Mouse (Mus musculus) adrenal gland (tissue): ENCODE data around the gene Clec2i.
"Not testable (repeated sequence)": the region's sequence is repeated elsewhere in the genome, so short reads cannot be mapped to it uniquely, and the experiment has no call there.

Experiments used
- intact Hi-C: fragments of 180-260 bp; cut with DNase I; formaldehyde crosslinking; loops from one replicate; pipeline ENCODE4 v1.15.1; 2025

Clec2i gene

DNA sequence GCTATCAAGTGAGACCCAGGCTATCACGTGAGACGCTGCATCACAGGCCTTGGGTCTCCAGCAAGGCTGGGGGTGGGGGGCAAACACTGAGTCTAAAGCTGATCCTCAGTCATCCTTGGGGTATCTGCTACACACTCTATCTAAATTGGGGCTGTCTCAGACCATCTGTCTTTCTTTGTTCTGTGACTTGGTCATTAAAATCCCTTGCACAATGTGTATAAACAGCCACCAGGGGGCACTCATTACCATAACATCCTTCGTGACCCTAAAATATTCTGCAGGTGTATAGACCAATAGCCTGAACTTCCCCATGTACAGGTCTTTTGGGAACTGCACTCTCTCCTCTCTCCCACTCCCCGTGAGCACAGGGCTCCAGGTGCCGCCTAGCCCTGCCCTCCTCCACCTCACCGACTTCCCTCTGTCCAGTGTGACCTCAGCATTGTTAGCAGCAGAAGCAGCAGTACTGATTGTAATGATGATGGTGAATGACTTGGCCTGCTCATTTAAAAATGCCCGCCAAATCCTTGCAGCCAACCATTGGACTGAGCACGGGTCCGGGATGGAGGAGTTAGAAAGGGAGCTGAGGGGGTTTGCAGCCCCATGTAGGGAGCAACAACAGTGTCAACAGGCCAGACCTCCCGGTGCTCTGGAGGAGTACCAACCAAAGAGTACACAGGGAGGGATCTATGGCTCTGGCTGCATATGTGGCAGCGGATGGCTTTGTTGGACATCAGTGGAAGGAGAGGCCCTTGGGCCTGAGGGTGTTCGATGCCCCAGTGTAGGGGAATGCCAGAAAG is 33.2 kb upstream of the Clec2i start:
- intact Hi-C loops = loop anchor here (1.0 to 10.0 kb wide), 3 partner anchors 212 to 511 kb away; no protein-coding TSS in a partner anchor

DNA sequence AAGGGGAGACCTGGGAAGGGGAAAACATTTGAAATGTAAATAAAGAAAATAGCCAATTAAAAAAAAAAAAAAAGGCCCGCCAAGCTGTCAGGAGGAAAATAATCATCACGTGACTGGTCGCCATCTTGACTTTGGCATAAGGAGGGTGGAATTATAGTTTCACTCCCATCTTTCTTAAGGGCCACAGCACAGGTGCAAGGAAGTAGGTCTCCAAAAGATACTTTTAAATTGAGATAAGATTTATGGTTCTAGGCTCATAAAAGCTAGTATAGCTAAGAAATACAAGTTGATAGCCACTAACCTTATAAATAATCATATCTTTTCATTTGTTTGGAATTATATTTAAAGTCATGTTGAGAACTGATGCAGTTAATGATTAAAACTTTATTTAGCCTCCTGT is 32.5 kb upstream of the Clec2i start:
- intact Hi-C loops = loop anchor here (1.0 to 10.0 kb wide), 3 partner anchors 211 to 510 kb away; no protein-coding TSS in a partner anchor

DNA sequence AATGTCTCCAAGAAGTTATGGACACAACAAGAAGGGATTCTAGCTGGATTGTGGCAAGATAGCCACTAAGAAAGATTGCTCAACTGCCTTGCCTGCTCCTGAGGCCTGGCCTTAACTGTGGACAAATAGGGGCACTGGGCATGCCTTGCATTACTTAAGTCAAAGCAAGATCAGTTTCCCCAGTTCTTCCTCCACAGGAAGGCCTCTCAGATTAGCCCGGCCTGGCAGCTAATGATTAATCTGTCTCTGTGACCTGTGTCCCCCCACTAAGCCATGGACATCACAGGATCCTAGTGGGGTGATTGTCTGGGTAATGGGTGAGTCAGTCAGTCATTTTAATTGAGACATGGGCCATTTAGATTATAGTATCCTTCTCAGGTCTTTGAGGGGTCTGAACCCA is 31.9 kb upstream of the Clec2i start:
- intact Hi-C loops = loop anchor here (10.0 kb wide), 1 partner anchor 509 kb away; no protein-coding TSS in a partner anchor

DNA sequence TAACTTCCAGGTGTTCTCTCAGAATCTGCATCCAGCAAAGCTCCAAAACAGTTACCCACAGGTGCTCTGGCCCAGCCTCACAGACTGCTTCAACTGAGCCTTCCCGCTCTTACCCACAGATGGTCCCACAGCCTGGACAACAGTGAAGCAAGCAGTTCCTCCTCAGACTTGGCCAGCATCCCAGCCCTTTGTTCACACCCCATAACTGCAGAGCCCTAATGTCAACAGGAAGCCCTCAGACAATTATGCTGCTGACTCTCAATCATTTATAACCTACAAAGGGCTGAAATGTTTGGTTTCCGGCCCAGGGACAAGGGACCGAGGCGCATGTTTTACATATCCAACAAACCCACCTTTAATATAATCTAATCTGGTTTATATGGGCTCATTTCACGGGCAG is 31.1 kb upstream of the Clec2i start:
- intact Hi-C loops = loop anchor here (10.0 kb wide), 1 partner anchor 509 kb away; no protein-coding TSS in a partner anchor

DNA sequence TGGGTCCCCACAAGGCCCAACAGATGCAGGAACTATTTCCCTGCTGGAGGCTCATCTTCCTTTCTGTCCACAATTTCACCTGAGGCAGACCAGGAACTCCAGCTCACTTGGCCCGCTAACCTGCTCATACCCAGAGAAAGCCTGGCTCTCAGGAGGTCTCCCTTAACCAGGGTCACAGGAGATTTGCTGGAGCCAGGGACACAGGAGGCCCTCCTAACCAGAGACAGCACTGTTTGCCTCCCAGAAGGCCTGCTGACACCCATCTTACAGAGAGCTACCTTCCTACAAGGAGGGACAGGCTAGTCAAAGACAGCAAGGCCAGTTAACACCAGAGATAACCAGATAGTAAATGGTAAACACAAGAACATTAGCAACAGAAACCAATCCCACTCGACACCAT is 29.4 kb upstream of the Clec2i start:
- intact Hi-C loops = loop anchor here (10.0 kb wide), 1 partner anchor 507 kb away; no protein-coding TSS in a partner anchor

DNA sequence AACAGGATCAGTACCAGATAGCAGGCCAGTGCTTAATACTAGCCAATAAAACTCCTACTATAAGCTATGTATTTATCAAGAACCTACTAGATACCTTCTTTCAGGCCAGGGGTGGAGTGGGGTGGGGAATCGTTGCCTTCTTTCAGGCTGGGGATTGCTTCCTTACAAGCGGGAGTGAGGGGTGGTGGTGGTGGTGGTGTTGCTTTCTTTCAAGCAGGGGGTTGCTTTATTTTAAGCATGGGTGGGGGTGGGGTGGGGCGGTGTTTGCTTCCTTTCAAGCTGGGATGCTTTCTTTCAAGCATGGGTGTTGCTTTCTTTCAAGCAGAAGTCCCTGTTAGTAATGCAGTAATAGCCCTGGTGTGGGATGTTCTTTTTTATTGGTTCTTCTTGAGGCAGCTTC is 18.5 kb upstream of the Clec2i start:
- intact Hi-C loops = no loop called here

DNA sequence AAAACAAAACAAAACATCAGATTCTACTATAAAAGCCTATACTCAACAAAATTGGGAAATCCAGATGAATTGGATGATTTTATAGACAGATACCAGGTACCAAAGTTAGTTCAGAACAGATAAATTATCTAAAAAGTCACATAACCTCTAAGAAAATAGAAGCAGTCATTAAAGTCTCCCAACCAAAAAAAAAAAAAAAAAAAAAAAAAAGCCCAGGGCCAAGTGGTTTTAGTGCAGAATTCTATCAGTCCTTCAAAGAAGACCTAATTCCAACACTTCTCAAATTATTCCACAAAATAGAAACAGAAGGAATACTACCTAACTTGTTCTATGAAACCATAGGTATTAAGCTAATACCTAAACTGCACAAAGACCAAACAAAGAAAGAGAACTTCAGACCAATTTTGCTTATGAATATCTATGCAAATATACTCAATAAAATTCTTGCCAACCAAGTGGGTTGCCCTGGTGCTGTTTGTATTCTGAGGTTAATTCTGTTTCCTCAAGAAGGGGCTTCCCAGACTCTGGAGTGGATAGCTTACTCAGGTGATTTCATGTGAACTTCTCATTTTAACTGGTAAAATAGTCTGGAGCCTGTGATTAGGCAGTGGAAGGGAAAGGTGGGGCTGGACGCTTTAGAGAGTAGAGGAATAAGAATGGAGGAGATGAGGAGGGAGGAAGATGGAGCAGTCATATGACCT is 15.3 kb upstream of the Clec2i start:
- intact Hi-C loops = no loop called here

DNA sequence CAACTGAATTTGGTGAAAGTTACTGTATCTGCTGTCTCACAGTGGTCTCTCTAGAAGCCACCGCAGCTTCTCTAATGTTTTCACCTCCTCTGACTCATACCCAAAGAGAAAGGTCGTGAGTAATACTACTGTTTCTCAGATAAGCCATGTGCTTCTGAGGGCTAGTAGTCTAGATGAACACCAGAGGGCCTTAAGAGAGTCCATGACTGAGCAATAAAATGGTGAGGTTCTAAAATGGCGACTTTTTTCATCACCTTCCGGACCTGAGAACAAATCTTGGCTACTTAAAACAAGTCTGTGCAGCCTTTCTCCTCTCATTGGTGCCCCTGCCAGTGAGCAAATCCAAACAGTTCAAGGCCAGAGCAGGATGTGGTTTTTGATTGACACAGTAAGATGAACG is 1.4 kb downstream of the Clec2i start:
- intact Hi-C loops = loop anchor here (1.0 kb wide), 1 partner anchor 83 kb away; no protein-coding TSS in a partner anchor

DNA sequence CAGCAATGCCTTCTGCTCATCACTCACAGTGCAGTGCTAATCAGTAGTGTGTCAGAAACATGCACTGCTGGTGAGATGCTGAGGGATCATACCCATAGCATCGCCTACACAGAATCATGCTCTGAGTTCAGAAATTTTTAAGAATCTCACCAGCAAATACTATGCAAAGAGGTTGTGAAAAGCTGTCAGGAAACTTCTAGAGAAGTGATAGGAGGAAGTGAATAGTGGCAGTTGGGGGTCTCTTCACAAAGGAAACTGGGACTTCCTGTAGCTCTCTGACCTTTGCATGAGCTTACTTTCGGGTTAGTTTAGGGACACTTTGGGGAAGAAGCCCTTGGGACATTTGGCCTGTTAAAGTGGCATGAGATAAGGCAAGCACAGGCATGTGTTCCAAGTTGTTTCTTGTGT is 3.6 kb downstream of the Clec2i start, which contains the start of gene BC035044:
TSS of gene BC035044 (minus strand) at position 179 of the 408 bp plus-strand sequence.
- intact Hi-C loops = loop anchor here (10.0 kb wide), 1 partner anchor 294 kb away; the partner anchor contains the start of gene Clec2d

DNA sequence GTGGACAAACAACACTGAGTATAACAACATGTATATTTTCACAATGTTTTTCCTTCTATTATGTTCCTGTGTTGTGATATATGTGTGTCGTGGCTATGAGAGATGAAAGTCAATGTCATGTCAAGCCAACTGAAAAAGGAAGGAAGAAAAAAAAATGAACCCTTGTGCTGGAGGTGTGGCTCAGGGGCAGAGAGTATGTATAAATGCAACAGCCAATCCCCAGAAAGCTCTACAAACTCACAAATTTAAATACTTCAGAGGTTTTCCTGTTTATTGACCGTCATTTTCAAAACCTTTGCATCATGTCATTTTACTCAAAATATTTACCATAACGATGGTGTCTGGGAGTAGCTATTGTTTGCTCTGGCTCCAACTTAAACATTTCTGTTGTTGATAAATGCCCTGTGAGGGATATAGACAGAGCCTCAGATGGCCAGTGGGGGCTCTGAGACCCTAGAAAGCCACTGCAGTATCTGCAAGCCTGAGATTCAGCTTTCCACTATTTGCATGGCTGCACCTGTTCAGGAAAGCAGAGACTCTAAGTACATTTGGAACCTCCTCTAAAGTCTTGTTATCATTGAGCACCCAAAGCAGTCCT is 8.1 kb downstream of the Clec2i start:
- intact Hi-C loops = loop anchor here (10.0 kb wide), 1 partner anchor 289 kb away; the partner anchor contains the start of gene Clec2d

DNA sequence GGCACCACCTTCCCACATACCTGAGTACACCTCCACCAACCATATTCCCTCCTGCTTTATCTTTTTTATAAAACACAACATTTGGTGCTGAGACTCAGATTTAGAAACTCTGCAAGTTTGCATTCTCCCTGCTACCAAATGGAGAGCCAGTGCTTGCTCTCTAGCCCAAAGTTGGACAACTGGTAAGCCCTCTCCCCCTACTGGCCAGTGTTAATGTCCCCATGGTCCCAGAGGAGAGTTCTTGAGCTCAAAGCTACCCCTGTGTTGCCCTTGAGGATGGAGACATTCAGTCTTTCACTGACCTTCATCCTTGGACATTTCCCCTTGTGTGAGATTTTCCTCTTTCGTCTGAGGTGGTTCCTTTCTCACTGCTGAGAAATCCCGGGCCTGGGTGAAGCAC is 12.7 kb downstream of the Clec2i start:
- intact Hi-C loops = no loop called here

DNA sequence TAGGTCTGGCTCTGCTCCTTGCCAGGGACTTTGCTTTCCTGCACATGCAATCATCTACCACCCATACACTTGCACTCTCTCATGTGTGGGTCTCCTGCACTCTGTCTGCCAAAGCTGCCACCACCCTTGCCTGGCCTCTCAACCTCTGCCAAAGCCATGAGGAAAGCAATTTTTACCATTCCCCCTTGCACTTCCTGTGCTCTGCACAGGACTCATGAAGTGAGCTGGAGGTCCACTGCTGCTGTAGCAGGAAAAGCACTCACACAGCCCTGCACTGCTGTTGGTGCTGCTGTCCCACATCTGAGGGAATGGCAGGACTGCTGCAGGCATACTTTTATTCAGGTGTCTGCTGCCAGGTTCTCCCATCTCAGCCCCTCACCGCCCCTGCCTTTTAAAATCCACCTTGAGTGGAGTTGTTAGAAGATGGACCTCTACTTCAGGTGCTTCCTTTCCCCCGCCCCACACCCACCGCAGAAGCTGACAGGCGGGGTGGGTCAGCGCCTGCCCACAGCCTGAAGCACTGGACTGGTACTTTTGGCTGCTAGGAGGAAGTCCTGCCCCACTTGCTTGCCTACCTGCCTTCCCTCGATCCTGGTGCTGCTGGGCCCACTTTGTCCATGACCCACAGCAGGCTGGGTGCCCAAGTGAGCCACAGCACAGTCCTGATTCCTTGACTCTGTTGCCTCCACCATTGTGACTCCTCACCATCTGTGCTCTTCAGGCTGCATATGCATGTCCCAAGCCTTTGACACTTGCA is 13.6 kb downstream of the Clec2i start:
- intact Hi-C loops = not testable (repeated sequence)

DNA sequence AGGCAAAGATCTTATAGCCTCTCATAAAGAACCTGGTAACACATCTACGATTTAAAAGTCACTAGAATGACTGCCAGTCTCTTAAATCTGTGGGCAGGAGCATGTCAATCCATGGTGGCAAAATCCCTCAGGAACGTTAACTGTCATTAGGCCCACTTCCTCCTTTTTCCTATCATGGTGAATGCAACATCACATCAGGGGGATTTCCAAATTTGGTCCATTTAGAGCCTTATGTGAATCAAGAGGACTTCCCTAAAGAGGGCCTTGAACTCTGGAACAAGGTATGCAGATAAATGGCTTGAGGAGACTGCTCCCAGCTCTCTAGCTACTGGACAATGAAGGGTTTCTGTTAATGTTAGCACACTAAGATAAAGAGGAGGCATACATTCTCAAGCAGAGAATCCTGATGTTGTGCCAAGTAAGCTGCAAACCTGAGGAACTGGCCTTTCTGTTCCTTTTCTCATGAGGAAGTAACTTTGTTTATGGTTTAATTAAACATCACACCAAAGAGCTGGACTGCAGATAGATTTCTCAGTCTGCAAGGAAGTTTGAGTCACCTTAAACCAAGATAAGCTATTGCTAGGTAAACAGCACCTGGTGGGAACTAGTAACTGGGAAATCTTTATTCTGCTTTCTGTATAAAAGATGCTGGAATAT is 26.3 kb downstream of the Clec2i start:
- intact Hi-C loops = no loop called here

DNA sequence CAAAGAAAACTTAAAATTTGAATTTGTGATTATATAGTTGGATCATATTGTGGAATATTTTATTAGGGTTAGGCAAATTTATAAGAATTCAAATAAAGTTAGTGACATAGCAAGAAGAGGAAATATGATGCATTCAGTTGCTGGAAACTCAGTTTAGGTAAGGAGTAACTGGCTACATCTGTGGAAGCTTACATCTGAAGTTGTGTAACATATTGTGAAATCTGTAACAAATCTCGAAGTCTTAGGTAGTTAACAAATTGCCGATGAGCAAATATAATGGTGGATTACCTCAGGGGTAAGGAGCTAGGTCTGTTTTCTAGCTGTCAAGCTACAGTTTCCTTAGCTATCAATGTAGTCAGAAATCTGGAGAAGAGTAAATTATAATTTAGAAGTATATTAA is 29.9 kb downstream of the Clec2i start:
- intact Hi-C loops = no loop called here

DNA sequence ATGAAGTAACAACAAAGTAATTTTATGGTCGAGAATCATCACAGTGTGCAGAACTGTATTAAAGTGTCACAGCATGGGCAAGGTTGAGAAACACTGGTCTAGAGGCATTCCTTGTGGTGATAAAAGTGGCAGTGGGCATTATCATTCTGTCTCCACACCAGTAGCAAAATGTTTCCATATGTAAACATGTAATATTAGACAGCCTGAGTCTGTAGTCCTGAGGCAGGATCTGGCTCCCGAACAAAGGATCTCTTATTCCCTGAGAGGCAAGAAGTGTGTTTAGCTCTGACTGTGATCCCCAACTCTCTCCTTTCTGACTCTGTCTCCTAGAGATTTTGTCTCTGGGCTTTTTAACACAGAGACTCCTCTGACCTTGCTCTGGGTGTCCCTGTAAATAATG is 45.7 kb downstream of the Clec2i start:
- intact Hi-C loops = no loop called here

DNA sequence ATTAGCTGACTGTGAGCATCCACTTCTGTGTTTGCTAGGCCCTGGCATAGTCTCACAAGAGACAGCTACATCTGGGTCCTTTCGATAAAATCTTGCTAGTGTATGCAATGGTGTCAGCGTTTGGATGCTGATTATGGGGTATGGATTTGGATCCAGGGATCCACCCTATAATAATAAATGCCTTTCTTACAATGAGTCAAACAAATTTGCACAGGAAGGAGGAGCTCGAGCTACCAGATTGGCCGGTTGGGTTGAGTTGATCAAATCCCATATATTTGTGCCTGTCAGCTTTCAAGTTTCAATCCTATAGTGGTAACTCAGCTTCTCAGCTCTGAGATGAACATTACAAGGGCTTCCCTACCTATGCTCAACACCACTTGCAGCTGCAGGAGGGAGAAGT is 46.7 kb downstream of the Clec2i start, which contains the start of gene Clec2g:
TSS of gene Clec2g (plus strand) at position 301 of the 400 bp plus-strand sequence.
- intact Hi-C loops = not testable (repeated sequence)

DNA sequence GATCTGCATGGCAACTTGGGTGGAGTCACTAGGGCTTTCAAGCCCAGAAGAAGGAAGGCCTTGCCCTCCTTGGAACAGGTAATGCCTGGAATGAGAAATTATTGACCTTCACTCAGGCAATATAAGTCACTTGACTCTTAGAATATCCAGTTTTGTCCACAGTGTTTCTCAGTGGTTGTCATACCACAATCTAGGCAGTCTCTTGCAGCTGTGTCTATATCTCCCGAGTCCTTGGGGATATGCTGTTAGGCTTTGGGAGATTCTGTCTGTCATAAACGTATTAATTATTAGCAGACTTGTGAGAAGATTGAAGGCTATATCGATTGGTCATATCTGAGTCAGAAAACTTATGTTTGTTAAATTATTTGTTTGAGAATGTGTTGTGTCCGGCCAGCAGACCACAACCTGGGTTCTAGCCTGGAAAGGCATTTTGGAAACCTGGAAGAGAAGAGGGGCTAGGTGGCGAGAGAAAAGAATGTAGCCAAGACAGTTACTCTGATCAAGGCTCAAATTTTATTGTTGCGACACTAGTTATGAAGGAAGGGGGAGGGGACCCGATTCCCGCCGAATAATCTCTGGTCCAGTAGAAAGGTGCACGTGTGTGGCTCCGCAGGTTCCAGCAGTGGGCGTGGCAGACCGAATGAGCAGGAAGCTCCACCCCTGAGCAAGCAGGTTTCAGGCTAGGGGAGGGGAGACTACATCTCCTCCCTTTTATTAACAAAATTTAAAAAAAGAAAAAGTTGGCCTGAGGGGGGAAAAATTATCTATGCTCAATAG is 48.7 kb downstream of the Clec2i start:
- intact Hi-C loops = not testable (repeated sequence)

DNA sequence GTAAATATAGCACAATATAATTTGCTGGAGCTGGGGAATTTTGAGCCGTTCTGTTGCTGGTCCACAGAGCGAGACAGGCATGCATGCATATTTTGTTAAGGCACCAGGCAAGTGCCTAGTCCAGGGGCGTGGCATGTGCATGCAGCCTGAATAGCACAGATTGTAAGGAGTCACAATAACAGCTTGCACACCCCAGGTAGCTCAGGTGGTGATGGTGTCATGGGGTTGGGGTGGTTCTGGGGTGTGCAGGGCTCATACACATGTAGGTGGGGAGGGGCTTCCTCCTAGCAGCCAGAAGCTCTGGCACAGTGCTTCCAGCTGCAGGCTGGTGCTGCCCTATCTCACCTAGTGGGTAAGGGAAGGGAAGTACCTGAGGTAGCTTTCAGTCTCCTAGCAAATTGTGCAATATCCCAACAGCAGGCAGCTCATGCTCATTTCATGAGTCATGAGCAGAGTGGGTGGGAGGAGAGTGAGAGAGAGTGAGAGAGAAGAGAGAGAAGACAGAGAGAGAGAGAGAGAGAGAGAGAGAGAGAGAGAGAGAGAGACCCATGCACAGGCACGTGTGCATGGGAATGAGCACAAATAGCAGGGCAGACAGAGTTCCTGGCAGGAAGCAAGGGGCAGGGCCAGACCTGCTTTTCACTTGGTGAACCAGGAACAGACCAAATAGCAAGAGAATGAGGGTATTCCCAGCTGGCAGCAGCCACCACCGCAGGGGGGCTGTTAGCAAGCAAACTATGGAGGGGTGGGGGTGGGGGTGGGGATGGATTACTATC is 54.4 kb downstream of the Clec2i start:
- intact Hi-C loops = no loop called here

DNA sequence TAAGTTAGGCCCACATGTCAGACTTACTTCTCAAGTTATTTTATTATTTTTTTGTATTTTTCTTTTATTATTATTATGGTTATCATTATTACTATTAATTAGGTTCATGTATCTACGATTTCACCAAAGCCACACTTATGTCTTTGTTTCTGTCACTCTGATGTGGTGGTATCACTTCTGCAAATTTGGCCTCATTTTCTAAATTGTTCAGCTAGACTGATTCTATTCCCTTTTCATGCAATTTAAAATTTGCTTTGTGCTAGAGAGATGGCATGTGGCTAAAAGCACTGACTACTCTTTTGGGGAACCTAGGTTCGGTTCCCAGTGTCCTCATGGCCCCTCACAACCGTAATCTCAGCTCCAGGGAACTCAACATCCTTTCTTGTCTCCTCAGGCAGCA is 58.2 kb downstream of the Clec2i start:
- intact Hi-C loops = loop anchor here (2.0 kb wide), 1 partner anchor 103 kb away; no protein-coding TSS in a partner anchor
